Mouse (Mus musculus) neutrophil, adult 83 days (primary cell): ENCODE measurements around the gene Alg12. TPM values are rescaled to one million over a fixed set of nuclear protein-coding genes. Genes with fewer than 3 reads are reported as not detected.

Experiments used
- total RNA-seq, 2 experiments: library from RNA; stranded (reverse); gene quantifications; one replicate each; pipeline ENCODE4 v1.2.4; 2023

Alg12 gene
- total RNA-seq: 10 to 100 TPM in 1 of 2 experiments, 1 to 10 TPM in 1; 8.7 to 10.3 TPM

DNA sequence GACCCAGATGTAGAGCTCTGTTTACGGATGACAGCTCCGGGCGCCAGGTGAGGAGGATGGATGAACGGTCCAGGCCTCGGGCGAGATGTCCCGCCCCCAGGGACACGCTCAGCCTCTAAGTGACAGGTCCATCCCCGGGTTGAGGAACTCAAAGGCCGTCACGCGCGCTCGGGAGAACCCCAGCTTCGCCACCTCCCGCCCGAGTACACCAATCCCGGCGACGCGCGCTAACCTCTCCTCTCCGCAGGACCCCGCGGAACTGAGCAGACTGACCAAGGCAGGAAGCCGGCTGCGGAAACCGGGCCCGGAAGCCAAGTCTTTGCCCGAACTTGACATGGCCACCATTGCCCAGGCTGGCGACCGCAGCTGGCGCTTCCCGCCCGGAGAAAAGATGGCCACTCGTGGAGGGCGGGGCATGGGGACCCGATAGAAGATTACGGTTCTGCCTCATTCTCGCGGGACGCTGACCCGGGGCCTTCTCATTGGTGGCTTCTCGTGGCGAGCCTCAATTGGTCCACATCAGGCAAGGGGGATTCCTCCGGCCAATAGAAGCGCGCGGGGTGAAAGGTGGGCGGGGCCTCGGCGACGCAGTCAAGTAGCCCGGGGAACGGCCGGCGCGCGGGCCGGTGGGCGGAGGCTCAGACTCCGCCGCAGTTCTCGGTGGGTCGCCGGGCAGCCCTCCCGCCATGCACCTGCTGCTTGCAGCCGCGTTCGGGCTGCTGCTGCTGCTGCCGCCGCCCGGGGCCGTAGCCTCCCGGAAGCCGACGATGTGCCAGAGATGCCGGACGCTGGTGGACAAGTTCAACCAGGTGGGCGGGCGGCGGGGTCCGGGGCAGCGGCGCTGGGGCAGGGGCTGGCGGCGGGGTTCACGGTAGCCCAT, at the start of gene Alg12, which contains the start of gene Creld2:
Alg12 (minus strand) TSS at position 293 of the 880 bp plus-strand sequence.
Creld2 (plus strand) TSS at position 621 of the 880 bp plus-strand sequence.

DNA sequence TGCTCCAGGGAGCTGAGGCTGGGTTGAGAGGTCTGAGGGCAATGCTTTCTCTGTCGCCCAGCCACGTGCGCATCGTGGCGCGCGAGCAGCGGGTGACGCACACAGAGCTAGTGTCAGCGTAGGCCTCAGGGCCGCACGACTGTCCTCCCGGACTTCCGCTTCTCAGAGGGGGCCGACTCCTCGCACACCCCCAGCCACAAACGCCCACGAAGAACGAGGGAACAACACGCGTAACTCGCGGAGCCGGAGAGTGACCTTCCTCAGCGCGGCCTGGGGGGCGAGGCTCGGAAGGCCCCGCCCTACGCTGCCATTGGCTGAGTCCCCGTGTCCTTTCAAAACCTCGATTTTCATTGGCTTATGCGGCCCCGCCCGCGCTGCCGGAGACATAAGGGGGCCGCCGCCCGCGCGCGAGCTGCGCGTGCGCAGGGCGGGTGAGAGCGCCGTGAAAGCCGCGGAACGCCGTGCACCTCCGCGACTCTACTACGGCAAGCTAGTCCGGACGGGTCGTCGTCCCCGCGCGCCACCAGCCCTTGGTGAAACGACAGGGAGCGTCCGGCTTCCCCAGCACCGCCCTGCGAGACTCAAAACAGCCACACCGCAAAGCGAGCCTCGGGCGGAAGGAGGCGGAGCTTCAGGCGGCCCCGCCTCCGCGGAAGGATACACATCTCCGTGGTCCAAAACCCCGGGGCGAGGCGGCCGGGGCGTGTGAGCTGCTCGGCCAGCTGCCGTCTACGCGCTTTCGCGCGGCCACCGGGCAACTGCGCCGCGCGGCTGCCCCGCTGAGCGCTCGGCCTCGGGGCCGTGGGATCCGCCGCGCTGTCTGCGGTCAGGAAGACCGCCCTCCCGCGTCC, 42.9 kb upstream of the Alg12 start, which contains the start of gene Pim3:
Pim3 (plus strand) TSS at position 415 of the 851 bp plus-strand sequence.

Other genes with a start within 250 kb of the Alg12 start
- gene Zdhhc25, start 219.0 kb downstream of the Alg12 start, total RNA-seq: not detected
- gene Brd1, start 85.1 kb downstream of the Alg12 start, total RNA-seq: 10 to 100 TPM; 56.3 to 61.6 TPM
- 10 to 100 TPM; 21.1 to 23.7 TPM for gene Zbed4, start 67.7 kb downstream of the Alg12 start, total RNA-seq
- gene Creld2, start 328 bp upstream of the Alg12 start, total RNA-seq: 10 to 100 TPM; 21.5 to 22.7 TPM
- 10 to 100 TPM; 19.9 to 21.9 TPM for gene Pim3, start 42.9 kb upstream of the Alg12 start, total RNA-seq
- gene Ttll8, start 135.1 kb upstream of the Alg12 start, total RNA-seq: not detected
- not detected for gene Mlc1, start 159.7 kb upstream of the Alg12 start, total RNA-seq
- gene Mov10l1, start 163.6 kb upstream of the Alg12 start, total RNA-seq: not detected
- under 1 TPM in 1 of 2 experiments, not detected in 1; 0.15 TPM for gene Panx2, start 240.4 kb upstream of the Alg12 start, total RNA-seq